Comparison of ENCODE assay signal across 8 mouse cellular contexts in genomic region chr7:46845978-46846485, GRCm38 (mm10). TPM values are rescaled to one million over a fixed set of nuclear protein-coding genes. Genes with fewer than 3 reads are reported as not detected.
DNase-seq lines count a peak whose midpoint lies in the region; ATAC-seq and TF ChIP-seq lines count a peak whose summit lies in the region.

No protein-coding gene starts in this region.

- H3K36me3 ChIP-seq in midbrain, embryonic 11.5 days (ENCODE audit: control insufficient read depth, insufficient read depth, low read length) = peaks cover 12% of the 10 kb centered on the region
- peaks cover 12% of the 10 kb centered on the region for H3K36me3 ChIP-seq in stomach, postnatal 0 days (ENCODE audit: control insufficient read depth, insufficient read depth, low read length)

- H3K9me3 ChIP-seq in midbrain, embryonic 11.5 days (ENCODE audit: control insufficient read depth, low read length) = no peaks in the 10 kb centered on the region
- no peaks in the 10 kb centered on the region for H3K9me3 ChIP-seq in stomach, postnatal 0 days (ENCODE audit: control insufficient read depth, low read length)

- no peak for TF ChIP-seq CTCF in stomach, postnatal 0 days (IDR thresholded peaks at IDR 0.05; ENCODE audit: low read depth)

- peak; percentile 17; the same call in 1 of the 2 replicates for ATAC-seq in midbrain, embryonic 11.5 days (ENCODE audit: low FRiP score)
- ATAC-seq in stomach, postnatal 0 days (ENCODE audit: low FRiP score, low TSS enrichment) = peak; percentile 11; the same call in 1 of the 2 replicates

- H3K27ac ChIP-seq in midbrain, embryonic 11.5 days (ENCODE audit: low read depth, low read length) = peak overlapping the region; percentile 61
- H3K27ac ChIP-seq in stomach, postnatal 0 days (replicated peaks) = peak overlapping the region; percentile 94

- DNase-seq in cerebellum, adult 11-12 months = peak; percentile 46
- DNase-seq in cerebellum, postnatal 10 days = no peak
- peak; percentile 40 for DNase-seq in urinary bladder, adult 2 months (ENCODE audit: low spot score)
- DNase-seq in urinary bladder, postnatal 10 days (ENCODE audit: low spot score) = no peak
- DNase-seq in frontal cortex, postnatal 36 days (ENCODE audit: low spot score in 2 of 2) = peak; percentile 49 to 52
- peak; percentile 48 to 55 for DNase-seq in left cerebral cortex, postnatal 25 days (ENCODE audit: low spot score in 2 of 2)
- peak; percentile 96 for DNase-seq in midbrain, embryonic 11.5 days (ENCODE audit: low spot score, missing footprints)
- DNase-seq in stomach, postnatal 0 days (ENCODE audit: low spot score) = no peak

- peak overlapping the region; percentile 93 for H3K4me2 ChIP-seq in midbrain, embryonic 11.5 days
- H3K4me2 ChIP-seq in stomach, postnatal 0 days (replicated peaks; ENCODE audit: low read depth) = peak overlapping the region; percentile 84

- no peak for TF ChIP-seq EP300 in stomach, postnatal 0 days (optimal IDR thresholded peaks at IDR 0.05)

- no peaks in the 10 kb centered on the region for H3K27me3 ChIP-seq in midbrain, embryonic 11.5 days (ENCODE audit: control insufficient read depth, insufficient read depth, low read length)
- H3K27me3 ChIP-seq in stomach, postnatal 0 days (ENCODE audit: control insufficient read depth, insufficient read depth, low read length) = no peaks in the 10 kb centered on the region

- intact Hi-C loops in left cerebral cortex, postnatal 25 days (cut with DNase I) = loop anchor here (2.0 kb wide), 1 partner anchor 27 kb away; no protein-coding TSS in a partner anchor

- H3K9ac ChIP-seq in midbrain, embryonic 11.5 days (ENCODE audit: low read length) = peak overlapping the region; percentile 93
- H3K9ac ChIP-seq in stomach, postnatal 0 days (ENCODE audit: low read length) = peak overlapping the region; percentile 84

- H3K4me3 ChIP-seq in midbrain, embryonic 11.5 days (ENCODE audit: low read depth, low read length) = peak overlapping the region; percentile 89
- H3K4me3 ChIP-seq in stomach, postnatal 0 days (ENCODE audit: low read depth, low read length) = peak overlapping the region; percentile 78

- peaks cover 13% of the 10 kb centered on the region for H3K4me1 ChIP-seq in midbrain, embryonic 11.5 days (ENCODE audit: control insufficient read depth, insufficient read depth, low read length)
- peaks cover 5% of the 10 kb centered on the region; the same call in 1 of the 2 replicates for H3K4me1 ChIP-seq in stomach, postnatal 0 days (replicated peaks; ENCODE audit: control insufficient read depth, insufficient read depth)

- under 1% methylated on average over 36 of the region's 36 CpGs for WGBS in midbrain, embryonic 11.5 days
- 1% methylated on average over 36 of the region's 36 CpGs for WGBS in stomach, postnatal 0 days

RNA-seq across cellular contexts. Expression of gene Ldha, which starts 4.8 kb away (rescaled TPM):
- 354 and 368 TPM in 2 replicates for polyA plus RNA-seq in urinary bladder, adult 2 months (2012; rRNA removed)
- total RNA-seq in left cerebral cortex, postnatal 25 days (2021) = 100 to 1,000 TPM; 395 to 440 TPM
- 1,513 and 1,542 TPM in 2 replicates for polyA plus RNA-seq in midbrain, embryonic 11.5 days (2014; fragmentation: Nextera tagmentation; extraction: Ambion mirVana)
- polyA plus RNA-seq in stomach, postnatal 0 days (2015; fragmentation: Nextera tagmentation; extraction: Ambion mirVana) = 718 and 816 TPM in 2 replicates

RNA-seq across cellular contexts. Expression of gene Ldhc, which starts 15.0 kb away (rescaled TPM):
- polyA plus RNA-seq in urinary bladder, adult 2 months (2012; rRNA removed) = not detected in 2 replicates
- not detected for total RNA-seq in left cerebral cortex, postnatal 25 days (2021)
- polyA plus RNA-seq in midbrain, embryonic 11.5 days (2014; fragmentation: Nextera tagmentation; extraction: Ambion mirVana) = not detected in 2 replicates
- not detected in 2 replicates for polyA plus RNA-seq in stomach, postnatal 0 days (2015; fragmentation: Nextera tagmentation; extraction: Ambion mirVana)

RNA-seq across cellular contexts. Expression of gene Gtf2h1, which starts 50.1 kb away (rescaled TPM):
- polyA plus RNA-seq in urinary bladder, adult 2 months (2012; rRNA removed) = 27.8 and 30.3 TPM in 2 replicates
- 10 to 100 TPM; 37.9 to 41.1 TPM for total RNA-seq in left cerebral cortex, postnatal 25 days (2021)
- 58.0 and 62.4 TPM in 2 replicates for polyA plus RNA-seq in midbrain, embryonic 11.5 days (2014; fragmentation: Nextera tagmentation; extraction: Ambion mirVana)
- 28.0 and 29.0 TPM in 2 replicates for polyA plus RNA-seq in stomach, postnatal 0 days (2015; fragmentation: Nextera tagmentation; extraction: Ambion mirVana)

RNA-seq across cellular contexts. Expression of gene Hps5, which starts 50.2 kb away (rescaled TPM):
- 22.3 and 23.1 TPM in 2 replicates for polyA plus RNA-seq in urinary bladder, adult 2 months (2012; rRNA removed)
- total RNA-seq in left cerebral cortex, postnatal 25 days (2021) = 10 to 100 TPM; 13.3 to 16.1 TPM
- 16.3 and 17.9 TPM in 2 replicates for polyA plus RNA-seq in midbrain, embryonic 11.5 days (2014; fragmentation: Nextera tagmentation; extraction: Ambion mirVana)
- polyA plus RNA-seq in stomach, postnatal 0 days (2015; fragmentation: Nextera tagmentation; extraction: Ambion mirVana) = 6.4 and 7.0 TPM in 2 replicates

Comparison
In these comparisons a context has a peak if more than half of its experiments do, and no peak if none do; other contexts are left out.
1. DNase-seq: peak in cerebellum, adult 11-12 months (single experiment), urinary bladder, adult 2 months (single experiment), frontal cortex, postnatal 36 days (2 of 2), left cerebral cortex, postnatal 25 days (2 of 2) and midbrain, embryonic 11.5 days (single experiment); none in cerebellum, postnatal 10 days (0 of 2), urinary bladder, postnatal 10 days (single experiment) and stomach, postnatal 0 days (single experiment).